Mouse (Mus musculus) liver, adult (tissue): Measurements from ENCODE around the gene Clcn6.

Source experiments
- GATA4 ChIP-seq: IDR thresholded peaks from 2 replicates; pipeline ENCODE4 v1.6.1; 2014; ENCODE audit warnings: mild to moderate bottlenecking, low read length; ENCODE audit not compliant: insufficient replicate concordance

Gene Clcn6

DNA sequence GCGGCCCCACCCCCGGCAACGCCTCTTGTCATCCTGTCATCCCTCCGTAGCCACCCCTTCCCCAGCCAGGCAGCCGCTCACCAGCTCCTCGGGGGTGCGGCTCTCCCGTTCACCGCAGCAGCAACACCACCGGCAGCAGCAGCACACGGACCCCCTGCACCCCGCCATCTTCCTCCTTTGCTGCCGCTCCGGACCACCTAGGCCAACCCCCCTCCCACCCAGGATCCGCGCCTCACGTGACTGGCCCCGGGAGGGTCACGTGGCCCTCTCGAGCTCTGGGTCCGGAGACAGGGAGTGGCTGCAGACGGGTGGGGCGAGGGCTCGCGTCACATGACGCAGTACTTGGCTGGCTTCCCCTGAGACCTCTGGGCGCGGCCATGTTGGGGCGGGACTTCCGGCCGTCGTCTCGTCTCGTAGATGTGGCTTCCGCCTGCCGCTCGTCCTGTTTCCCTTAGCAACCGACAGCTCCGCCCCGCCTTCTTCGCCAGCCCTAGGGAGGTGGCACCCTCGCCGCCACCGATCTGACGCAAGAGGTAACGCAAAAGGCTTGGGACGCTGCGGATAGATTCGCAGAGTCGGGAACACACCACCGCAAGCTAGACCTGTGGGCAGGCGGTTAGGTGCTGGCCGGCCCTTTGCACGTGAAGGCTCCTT lies at the start of gene Clcn6, which contains the start of gene Mthfr:
Clcn6 (minus strand) TSS at position 222 of the 654 bp plus-strand sequence.
Mthfr (plus strand) TSS at position 478 of the 654 bp plus-strand sequence.
- TF ChIP-seq GATA4: no peak

DNA sequence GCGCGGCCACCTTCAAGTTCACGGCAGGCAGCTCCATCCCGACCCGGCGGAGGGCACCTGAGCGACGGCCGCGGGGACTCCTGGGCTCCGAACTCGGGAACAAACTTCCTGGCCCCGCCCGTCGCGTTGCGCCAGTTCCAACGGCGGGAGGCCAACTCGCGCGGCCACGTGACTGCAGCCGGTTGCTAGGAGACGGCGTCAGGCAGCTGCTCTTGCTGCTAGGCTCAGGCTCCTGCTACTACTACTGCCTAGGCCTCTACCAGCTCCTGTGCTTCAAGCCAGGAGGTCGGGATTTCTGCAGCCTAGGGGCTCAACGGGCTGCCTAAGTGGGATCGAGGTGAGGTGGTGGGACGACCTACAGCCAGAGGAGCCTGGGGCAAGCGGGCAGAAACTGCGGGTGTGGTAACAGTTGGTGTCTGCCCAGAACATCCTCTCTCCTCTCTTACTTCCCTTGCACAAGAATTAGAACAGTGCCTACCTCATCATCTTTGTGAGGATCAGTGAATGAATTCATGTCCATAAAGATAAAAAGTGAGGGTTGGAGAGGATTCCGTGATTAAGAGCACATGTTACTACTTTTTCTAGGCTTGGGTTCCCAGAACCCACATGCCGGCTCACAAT lies 49.4 kb upstream of the Clcn6 start, which contains the start of gene Agtrap:
Agtrap (minus strand) TSS at position 125 of the 621 bp plus-strand sequence.
- TF ChIP-seq GATA4: peak; percentile 14; the same call in 1 of the 2 replicates

DNA sequence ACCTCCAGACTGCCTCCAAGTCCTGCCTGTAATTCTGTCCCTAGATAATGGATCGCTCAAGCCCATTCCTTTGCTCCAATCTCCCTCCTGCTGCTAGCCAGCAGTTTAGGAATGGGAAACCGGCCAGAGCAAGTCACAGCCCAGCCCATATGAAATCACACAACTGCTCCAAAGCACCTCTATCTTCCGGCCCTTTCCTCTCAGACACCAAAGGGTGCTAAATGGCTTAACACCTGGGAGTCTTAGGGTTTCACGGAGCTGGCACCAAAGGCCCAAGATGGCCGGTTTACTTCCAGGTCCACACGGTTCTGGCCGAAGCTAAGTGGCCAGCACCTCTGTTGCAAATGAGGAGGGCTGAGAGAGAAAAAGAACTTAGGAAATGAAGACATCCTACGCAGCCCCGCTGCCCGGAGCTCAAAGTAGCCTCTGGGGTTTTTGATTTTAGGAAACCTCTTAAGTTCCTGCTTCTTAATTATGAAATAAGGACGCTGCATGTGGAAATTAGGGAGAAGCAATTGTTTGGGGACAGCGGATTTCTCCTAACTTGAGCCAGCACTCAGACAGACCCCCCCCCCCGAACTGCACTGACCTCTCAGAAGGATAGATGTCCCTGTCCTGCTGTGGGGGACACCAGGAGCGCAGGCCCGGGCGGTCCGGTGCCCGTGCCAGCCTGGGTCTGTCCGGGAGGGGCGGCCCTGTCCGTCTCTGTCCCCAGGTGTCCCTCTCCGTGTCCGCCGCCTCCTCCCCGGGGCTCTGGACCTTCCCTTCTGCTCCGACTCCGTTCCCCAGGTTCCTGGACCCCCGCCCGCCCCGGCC lies 48.7 kb upstream of the Clcn6 start:
- TF ChIP-seq GATA4: no peak

DNA sequence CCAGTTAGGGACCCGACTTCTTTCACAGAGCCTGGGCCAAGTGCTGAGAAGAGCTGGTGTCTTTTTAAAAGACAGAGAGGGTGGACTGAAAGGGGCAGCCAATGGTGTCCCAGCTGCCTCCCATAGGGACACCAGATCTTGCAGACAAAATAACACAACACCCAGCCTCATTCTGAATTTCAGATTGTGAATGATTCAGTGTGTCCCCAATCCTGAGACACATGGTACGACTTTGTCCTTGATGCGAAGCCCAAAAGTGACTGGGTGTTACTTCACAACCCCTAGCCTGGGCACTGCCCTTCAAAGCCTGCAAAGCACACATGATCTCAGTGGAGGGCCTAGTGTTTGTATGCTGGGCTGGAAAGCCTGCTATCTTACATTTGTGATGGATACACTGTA lies 47.3 kb upstream of the Clcn6 start:
- TF ChIP-seq GATA4: no peak

DNA sequence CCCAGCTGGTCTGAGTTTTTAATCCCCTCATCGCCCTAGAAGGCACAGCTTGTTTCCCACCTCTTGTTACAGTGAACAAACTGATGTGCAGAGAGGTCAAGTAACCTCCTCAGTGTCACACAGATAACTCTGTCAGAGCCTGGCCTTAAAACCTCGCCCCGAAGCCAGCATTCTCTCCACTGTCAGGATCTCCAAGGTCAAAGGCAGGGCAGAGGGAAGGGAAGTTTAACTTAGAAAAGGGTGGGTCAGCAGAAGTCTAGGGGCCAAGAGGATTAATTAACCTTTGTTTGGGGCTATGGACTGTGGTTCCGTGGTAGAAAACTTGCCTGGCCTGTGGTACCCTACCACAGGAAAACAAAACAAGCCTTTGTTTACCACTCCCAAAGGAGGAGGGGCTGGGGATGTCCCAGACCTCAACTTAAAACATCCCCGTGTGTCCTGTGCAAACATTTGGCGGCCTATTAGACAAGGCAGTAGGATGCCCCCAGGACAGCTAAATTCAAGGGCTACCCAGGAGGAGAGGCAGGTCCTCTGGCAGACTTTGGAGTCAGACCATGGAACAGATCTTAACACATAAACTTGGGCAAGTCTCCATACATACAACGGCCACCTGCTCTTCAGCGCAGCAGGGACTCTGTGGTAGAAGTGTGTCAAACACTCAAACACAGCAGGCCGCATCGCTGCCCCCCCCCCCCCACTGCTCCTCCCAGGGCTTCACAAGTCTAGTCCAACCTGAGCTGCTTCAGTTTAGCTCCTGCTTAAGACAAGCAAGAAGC lies 46.7 kb upstream of the Clcn6 start:
- peak; percentile 72; the same call in 1 of the 2 replicates for TF ChIP-seq GATA4

DNA sequence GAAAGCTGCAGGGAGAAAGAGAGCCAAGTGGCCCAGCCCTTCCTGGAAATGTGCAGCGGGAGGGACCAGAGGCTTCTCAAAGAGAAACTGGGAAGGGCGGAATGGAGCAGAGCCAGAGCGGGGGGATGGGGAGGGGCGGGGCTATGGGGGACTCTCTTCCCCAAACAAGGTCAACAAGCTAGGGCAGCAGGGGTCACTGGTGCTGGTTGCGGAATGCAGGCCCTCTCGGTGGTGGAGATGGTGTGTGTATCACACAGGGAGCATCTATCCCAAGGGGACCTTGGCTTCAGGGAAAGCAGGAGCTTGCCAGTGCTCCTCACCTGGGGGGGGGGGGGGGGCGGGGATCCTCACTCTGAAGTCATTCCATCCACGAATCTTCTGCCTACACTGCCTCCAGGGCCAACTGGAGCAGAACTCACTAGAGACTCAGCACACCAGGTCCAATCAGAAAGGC lies 45.7 kb upstream of the Clcn6 start:
- TF ChIP-seq GATA4: no peak

DNA sequence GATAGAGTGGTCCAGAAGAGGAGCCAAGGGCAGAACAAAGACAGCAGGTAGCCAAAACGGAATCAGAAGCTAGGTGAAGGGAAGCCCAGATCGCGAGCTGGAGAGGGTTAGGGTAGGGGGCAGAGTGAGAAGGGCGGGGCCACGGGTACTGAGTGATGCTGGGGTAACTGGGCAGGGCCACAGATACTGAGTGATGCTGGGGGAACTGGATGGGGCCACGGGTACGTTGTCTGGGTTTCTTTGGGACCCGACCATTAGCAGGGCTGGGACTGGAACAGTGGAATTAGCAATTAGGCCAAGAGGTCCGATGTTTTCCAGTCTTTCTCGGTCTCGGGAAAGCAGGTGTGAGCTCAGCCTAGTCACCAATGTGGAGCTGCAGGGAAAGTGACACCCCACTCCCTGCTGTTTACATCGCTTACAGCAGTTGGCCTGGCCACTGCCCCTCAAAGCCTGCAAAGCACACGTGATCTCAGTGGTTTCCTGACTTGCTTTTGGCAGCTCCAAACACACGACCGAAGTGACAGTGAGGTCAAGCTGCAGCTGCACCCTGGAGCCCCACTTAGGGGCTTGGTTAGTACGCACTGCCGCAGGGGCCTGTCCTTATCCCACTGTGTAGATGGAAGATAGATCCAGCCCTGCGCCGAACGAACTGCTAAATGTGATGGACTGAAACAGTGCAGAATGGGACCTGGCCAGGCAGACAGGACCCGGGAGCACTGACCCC lies 44.7 kb upstream of the Clcn6 start:
- no peak for TF ChIP-seq GATA4

DNA sequence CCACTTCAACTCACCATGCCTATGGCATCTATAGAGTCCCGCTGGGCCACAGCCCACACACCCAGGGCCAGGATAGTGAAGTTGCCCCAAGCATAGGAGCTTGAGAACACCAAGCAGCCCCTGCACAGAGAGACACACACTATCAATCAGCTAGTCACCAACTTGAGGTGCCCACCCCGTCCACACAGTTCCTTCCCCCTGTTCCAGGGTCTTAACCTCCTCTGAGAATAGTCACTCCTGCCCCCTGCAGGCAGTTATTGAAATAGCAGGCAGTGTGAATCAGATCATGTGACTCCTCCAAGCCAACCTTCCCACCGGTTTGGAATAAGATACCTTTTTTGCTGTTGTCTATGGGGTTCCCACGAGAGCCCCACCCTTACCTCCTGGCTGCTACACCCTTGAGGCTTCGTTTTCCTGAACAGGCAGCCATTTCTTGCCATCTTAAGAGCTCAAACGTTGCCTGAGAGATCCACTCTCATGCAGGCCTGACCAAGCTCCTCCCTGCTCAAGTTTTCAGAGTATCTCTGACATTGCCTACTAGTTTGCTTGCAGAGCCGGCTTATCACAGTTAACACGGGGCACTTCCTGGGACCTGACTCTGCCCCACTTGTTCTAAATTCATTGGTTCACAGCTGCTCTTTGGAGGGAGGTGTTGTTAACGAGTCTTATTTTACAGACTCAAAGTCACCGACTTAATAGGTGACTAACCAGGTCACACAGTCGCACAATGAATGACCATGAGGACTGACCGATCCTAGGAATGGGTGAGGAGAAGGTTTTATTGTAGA lies 43.8 kb upstream of the Clcn6 start:
- no peak for TF ChIP-seq GATA4

DNA sequence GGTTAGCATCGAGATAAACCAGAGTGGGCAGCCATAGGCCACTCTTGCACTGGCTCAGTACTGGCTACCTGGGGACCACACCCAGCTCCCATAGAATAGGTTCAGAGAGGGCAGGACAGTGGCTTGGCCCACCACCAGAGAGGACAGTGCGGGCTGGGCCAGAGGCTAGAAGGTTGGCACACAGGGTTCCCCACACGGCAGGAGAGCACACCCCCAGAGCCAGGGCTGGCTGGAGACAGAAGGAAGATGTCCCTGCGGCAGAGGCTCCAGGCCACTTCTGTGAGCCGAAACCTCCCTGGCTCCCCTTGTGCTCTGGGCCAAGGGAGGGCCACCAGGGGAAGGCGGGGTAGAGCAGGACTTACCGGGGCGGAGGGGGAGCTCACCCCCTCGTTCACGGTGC lies 42.6 kb upstream of the Clcn6 start:
- TF ChIP-seq GATA4: no peak

DNA sequence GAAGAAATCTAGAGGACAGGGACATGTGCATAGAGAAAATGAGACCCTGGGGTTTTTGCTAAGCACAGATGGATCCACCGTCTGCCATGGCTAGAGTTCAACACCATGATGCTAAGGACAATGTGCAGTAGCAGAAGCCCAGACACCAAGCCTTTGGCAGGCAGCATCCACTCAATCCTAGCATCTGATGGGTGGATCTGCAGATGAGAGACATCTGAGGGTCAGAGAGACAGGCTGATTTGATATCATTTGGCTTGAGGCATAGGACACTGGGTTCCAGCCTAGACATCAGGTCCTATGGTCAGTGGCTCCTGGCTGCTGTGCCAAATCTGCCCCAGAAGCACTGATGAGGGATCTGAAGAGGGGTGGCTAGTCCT lies 42.0 kb upstream of the Clcn6 start:
- TF ChIP-seq GATA4: no peak

DNA sequence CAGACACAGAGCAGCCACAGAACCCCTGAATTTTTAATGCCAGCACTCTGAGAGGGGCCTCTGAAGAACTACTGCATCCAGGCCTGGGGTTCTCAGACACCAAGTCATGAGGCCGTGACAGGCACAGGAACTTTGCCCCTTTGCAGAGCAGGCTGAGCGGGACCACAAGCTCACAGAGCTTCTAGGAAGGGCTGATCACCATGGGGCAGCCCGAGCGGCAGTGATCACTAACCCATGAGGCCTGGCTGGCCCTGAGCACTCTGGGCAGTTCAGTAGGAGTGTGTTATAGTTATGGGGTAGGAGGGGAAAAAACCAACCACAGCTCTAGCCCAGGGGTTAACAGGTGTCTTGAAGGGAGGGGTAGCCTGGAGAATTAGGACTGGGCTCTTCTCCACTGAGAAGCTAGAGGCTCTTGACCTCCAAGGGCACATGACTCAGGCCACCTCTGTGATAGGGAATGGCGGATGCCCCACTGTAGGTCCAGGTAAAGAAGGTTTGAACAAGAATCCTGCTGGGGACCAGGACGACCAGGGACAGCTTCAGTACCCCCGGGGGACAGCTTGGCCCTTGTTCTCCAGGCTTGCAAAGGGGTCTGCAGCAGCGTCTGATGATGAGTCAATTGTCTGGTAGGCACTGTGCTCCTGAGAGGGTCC lies 41.4 kb upstream of the Clcn6 start:
- TF ChIP-seq GATA4: no peak

DNA sequence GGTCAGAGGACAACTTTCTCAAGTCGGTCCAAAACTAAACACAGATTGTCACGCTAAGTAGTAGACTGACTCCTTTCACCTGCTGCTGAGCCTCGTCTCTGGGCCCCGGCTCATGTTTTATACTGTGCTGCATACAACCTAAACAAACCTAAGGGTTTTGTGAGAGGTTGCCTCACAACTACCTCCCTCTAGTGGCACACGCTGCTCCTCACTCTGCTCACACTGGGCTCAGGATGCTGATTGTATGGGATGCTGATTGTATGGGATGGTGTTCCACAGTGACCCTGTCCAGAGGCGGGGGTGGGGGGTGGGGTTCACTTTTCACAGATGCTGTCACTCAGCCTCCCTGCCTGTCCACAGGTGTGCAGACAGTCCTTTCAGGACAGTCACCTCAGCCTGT lies 40.6 kb upstream of the Clcn6 start:
- no peak for TF ChIP-seq GATA4

DNA sequence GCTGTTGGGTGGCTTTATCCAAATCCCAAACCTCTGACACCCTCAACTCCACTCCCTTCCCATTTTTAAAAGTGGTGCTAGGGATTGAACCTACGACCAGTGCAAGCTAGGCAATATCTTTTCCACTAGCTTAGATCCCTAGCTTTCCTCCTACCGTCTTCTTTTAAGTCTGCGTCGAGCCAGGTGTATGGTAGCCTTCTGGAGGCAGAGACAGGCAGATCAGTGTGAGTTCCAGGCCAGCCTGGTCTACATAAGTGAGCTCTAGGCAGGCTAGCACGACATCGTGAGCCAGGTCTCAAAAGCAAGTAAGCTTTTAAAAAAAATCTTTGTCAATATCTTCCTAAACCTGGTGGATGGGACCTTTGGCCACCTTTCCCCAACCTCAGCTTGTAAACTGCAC lies 37.3 kb upstream of the Clcn6 start:
- TF ChIP-seq GATA4: no peak
